Mouse (Mus musculus) CD4-positive naive resting alpha-beta T cell, adult 76 days (primary cell): Measurements from ENCODE around the gene Hspbap1. TPM values are rescaled to one million over a fixed set of nuclear protein-coding genes. Genes with fewer than 3 reads are reported as not detected.

Experiments used
- total RNA-seq: library from RNA; stranded (reverse); gene quantifications from one replicate; pipeline ENCODE4 v1.2.4, GENCODE M21; 2023

Gene Hspbap1
- total RNA-seq, result 22.6 TPM

DNA sequence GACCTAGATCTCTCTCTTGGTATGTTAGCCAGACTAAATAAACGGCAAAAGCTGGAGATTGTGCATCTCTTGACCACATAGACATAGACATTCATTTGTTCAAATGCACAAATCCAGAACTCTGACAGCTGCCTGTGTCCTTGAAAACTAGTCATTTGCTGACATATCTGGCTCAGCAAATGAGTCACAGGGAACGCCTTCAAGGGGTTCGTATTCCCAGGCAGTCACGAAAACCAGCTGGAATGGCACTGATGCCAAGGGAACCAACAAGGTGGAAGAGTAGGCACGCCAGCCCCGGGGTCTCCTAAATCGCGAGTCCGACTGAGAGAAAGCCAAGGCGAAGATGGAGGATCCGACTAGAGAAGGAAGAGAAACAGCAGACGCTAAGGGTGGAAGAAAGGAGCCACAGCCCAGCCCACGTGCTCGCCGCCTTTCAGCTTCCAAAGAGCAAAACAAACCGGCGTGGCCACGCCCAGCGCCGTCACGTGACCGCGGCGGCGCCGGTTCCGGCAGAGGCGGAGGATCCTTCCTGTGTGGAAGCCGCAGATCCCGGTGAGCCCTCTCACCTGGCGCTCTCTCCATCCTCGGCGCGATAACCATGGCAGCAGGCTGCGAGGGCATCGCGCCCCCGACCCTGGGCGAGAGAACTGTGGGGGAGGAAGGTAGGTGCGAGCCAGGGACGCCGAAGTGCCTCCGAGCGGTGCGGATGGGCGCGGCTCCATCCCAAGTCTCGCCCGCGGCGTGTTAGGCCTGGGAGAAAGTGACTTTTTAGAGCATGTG lies at the start of gene Hspbap1:
Gene Hspbap1, plus strand, starts transcription at position 498 of the 780 bp plus-strand sequence.

DNA sequence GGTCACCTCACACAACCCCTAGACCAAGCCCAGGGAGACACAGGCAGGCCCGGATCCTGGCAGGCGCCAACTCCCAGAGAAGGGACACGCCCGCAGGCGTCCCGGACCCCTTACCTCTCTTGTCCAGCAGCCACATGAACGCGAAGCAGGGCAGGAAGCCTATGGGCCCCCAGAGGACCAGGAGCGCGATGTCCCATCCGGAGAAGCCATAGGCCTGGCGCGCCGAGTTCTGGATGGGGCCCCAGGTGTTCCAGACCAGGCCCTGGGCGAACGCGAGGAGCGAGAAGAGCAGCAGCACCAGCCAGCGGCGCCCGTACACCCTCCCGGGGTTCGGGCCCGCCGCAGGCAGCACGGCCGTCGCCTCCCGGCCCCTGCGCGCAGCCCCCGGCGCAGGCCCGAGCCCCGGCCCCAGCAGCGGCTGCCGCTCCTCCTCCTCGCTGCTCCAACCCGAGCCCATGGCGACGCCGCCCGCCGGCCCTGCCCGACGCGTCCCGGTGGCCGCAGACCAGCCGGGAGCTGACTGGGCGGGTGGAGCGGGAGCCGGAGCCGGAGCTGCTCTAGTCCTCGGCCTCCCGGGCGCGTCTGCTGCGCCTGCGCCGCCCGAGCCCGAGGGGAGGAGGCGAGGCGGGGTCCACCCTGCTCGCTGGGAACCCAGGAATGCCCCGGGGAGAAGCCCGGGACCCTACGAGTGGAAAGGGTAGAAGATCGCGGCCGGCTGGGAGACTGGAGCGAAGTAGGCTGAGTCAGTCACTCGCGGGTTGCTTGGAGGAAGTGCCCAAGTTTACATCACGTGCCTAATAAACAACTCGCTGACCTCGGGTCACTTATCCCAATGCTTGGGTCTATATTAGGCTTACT lies 1.2 kb upstream of the Hspbap1 start, which contains the start of gene Dirc2:
Gene Dirc2, minus strand, starts transcription at position 572 of the 858 bp plus-strand sequence.

DNA sequence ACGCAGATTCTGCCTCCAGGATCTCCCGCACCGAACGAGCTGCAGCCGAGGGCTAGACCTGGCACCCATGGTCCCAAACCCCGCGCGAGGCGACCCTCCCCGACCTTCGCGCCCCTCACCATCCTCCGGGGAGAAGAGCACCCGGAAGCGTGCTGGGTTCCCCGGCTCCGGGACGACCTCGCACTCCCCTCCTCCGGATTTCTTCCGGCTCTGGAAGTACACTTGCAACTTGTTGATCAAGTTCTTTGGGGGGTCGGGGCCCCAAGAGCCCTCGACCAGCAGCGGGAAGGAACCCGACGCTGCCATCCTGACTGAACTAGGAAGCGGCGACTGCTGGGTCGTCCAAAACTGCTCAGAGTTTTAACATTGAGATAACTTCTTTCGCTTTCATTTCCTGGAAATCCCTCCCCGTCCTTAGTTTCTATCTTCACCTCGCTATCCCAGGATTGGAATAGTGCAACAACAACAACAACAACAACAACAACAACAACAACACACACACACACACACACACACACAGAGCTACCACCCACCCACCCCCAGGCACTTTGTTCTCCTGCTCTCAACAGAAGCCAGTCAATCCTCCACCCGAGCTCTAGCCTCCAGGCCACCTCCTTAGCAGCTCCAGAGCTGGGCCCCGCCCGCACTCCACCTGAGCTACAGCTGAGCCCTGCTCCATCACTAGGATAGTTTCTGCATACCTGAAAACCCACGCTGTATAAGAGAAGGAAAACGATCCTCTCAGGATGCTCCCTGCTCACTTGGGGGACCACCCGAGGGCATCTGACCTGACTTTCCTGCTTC lies 101.1 kb downstream of the Hspbap1 start, which contains the start of gene Parp14:
Gene Parp14, minus strand, starts transcription at position 497 of the 804 bp plus-strand sequence.

Other genes starting within 250 kb of the Hspbap1 start
- not detected for gene Sema5b, start 229.2 kb upstream of the Hspbap1 start, total RNA-seq
- gene Dirc2, start 1.0 kb upstream of the Hspbap1 start, total RNA-seq, result 54.7 TPM
- gene Parp14, start 101.2 kb downstream of the Hspbap1 start, total RNA-seq, result 58.5 TPM
- gene Parp9, start 168.1 kb downstream of the Hspbap1 start, total RNA-seq, result 51.4 TPM
- gene Dtx3l, start 168.8 kb downstream of the Hspbap1 start, total RNA-seq, result 44.0 TPM
- 214 TPM for gene Kpna1, start 208.4 kb downstream of the Hspbap1 start, total RNA-seq